Mouse (Mus musculus) induced T-regulatory cell, adult 2 months (primary cell): Measurements from ENCODE around the gene Ciart.
A peak's percentile ranks its signal among the peaks of the same experiment; 100 is the strongest.
"Not testable (repeated sequence)": the region's sequence is repeated elsewhere in the genome, so short reads cannot be mapped to it uniquely, and the experiment has no call there.

Experiments
- DNase-seq: peaks from one replicate; pipeline ENCODE4 v3.0.0-alpha.2; 2012; ENCODE audit warnings: low read depth

Gene Ciart

GRCm38 (mm10) chr3:95865050-95865449 is 17.0 kb downstream of the Ciart start:
- DNase-seq = no peak

- DNase-seq = no peak
Observed at GRCm38 (mm10) chr3:95863578-95863977, 18.5 kb downstream of the Ciart start.

- DNase-seq = peak; percentile 95
Observed at GRCm38 (mm10) chr3:95861796-95862195, 20.3 kb downstream of the Ciart start.

- peak; percentile 74 for DNase-seq
Observed at GRCm38 (mm10) chr3:95861216-95861615, 20.8 kb downstream of the Ciart start.

GRCm38 (mm10) chr3:95860323-95860722 is 21.7 kb downstream of the Ciart start:
- peak; percentile 55 for DNase-seq

- not testable (repeated sequence) for DNase-seq
Observed at GRCm38 (mm10) chr3:95858278-95858677, 23.8 kb downstream of the Ciart start.

GRCm38 (mm10) chr3:95857050-95857449 is 25.0 kb downstream of the Ciart start:
- not testable (repeated sequence) for DNase-seq

- no peak for DNase-seq
Observed at GRCm38 (mm10) chr3:95856115-95856514, 25.9 kb downstream of the Ciart start.

- peak; percentile 95 for DNase-seq
Observed at GRCm38 (mm10) chr3:95855502-95856089, 26.5 kb downstream of the Ciart start, which contains the start of gene Prpf3. Prpf3 (minus strand) TSS chr3:95855885.

- DNase-seq = no peak
Observed at GRCm38 (mm10) chr3:95851317-95851716, 30.7 kb downstream of the Ciart start.

GRCm38 (mm10) chr3:95850611-95851010 is 31.4 kb downstream of the Ciart start:
- DNase-seq = no peak

- DNase-seq = peak; percentile 29
Observed at GRCm38 (mm10) chr3:95842503-95843214, 39.4 kb downstream of the Ciart start.

- no peak for DNase-seq
Observed at GRCm38 (mm10) chr3:95839250-95839649, 42.8 kb downstream of the Ciart start.

- no peak for DNase-seq
Observed at GRCm38 (mm10) chr3:95829053-95829452, 53.0 kb downstream of the Ciart start.
